Mouse (Mus musculus) cerebellum, postnatal 14 days (tissue): ENCODE data around the gene Ihh.
A peak's percentile ranks its signal among the peaks of the same experiment; 100 is the strongest.

Experiments used
- DNase-seq, 2 experiments: peaks; one replicate each; pipeline ENCODE4 v3.0.0; 2021; ENCODE audit warnings: mixed read lengths in 2 of 2

The Ihh gene

DNA sequence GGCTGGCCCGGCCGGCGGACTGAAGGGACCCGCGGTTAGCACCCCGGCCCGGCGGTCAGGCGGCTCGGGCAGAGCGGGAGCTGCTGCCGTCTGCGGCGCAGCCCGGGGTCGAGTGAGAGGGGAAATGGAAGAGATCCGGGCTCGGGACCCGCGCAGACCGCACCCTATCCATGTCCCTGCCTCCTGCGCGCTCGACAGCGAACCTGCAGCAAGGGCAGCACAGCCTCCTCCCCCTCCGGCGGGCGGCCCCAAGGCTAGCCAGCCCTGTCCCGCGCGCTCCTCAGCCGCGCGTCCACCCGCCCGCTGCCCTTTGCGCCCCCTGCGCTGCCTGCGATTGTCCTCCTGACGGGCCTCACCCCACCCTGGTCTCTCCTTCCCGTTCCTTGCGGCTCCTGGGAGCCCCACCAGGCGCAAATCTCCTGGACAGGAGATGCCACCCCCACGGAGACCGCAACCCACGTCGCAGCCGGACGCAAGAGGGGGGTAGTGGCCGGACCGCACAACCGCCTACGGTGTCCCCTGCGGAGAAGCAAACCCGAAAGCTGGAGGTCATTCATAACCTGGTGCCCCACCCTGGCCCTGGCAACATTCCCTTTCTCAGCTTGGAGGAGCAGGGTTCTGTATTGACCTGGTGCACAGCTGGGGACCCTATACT is at the start of gene Ihh:
Ihh (minus strand) TSS at position 117 of the 655 bp plus-strand sequence.
- DNase-seq = peak; percentile 8 to 20

DNA sequence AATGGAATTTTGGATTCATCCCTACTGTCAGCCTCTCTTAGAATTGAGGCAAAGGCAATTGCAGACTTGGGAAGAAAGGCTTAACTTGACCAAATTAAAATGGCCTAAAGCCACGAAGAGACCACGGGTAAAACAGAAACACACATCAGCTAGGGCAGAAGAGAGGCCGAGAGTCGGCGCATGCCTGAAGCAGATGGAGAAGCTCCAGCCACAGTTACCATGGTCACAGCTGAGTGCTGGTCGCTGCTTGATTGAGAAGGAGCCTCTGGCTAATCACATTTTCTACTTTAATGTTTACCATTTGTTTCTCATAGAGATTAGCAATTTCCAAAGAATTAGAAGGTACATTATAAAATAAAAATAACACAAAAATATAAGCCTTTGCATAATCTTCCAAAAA is 49.7 kb upstream of the Ihh start:
- peak in 1 of 2 experiments; percentile 10 for DNase-seq

DNA sequence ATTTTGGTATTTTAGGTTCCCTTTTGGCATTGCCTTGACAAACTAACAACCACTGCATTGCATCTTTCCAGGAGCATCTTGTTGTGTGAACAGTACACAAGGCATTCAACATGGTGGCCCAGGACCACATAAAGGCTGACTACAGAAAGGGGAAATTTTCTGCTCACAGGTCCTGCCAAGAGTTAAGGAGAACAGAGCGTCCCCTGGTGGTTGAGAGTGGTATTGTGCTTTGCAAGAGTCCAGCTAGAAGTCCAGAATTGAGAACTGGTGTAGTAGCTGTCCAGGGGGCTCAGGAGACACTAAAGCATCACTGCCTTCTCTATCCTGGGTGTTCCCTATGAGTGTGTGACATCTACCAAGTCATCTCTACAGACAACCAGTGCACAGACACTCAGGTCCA is 49.0 kb upstream of the Ihh start:
- DNase-seq = peak; percentile 26 to 61

DNA sequence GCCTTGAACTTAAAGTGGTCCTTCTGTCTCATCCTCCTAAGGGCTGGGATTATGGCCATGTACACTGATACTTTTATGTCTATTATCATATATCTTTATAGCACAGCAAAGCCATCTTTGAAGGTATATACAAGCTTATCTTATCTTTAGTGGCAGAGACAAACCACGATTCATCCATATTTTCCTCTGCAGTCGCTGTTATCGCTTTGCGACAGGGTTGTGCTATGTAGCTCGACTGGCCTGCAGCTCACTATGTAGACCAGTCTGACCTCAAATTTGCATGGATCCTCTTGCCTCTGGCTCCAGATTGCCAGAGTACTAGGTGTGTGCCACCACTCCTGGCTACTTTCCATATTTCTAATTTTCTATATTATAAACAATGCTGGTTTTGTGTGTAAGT is 47.7 kb upstream of the Ihh start:
- DNase-seq = no peak

DNA sequence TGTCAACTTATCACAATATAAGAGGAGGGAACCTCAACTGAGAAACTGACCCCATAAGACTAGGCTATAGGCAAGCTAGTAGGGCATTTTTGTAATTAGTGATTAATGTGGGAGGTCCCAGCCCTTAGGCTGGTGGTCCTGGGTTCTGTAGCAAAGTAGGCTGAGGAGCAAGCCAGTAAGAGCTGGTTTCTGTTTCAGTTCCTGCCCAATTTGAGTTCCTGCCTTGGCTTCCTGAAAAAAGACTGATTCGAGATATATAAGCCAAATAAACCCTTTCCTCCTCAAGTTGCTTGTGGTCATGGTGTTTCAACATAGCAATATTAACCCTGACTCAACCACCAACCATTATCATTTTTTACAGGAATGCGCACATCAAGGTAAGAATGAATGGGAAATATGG is 45.8 kb upstream of the Ihh start:
- DNase-seq = no peak

DNA sequence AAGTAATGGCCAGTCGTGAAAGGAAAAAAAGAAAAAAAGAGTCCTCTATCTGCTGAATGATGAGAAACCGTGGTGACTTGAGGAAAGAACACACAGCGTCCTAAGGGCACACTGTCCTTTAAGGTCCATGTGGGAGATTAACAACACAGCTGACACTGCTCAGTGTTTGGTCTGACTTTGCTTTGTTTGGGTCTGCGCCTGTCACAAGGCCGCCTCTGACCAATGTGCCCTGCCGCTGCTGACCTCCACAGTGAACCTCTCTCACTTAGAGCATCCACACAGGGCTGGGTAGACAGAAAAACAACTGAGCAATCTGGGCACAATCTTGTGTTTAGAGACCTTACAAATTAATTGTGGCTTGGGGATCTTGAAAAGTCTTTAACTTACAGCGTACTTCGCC is 25.5 kb upstream of the Ihh start:
- DNase-seq = no peak

DNA sequence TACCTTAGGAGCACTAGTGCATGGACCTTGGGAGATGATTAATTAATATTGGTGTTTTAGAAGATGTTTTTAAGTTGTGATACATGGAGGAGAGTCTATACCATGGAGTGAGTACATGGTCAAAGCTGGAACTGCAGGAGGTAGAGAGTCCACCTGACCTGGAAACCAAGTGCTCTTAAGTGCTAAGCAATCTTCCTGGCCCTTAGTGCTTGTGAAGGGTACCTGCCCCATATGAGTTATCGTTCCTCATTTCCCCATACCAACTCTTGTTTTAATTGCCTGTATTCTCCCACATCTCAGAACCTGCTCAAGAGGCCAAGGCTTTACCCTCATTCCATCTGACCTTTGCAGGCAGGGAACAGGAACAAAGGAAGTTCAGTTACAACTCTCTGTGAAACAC is 24.5 kb upstream of the Ihh start:
- DNase-seq = no peak

DNA sequence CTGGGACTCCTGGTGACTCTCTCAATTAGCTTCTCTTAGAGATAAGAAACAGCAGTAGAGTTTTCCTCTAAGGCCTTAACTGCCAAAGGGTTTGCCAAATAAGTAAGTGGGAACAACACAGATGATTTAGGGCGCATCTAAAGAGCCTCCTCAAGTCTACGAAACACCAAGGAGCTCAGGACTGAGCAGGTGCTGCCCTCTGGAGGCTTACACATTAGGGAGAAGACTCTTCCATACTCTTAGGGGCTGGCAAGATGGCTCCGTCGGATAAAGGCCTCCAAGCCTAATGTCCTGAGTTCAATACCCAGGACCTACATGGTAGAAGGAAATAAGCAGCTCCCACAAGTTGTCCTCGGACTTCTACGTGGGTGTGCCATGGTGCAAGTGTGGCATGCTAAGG is 22.1 kb upstream of the Ihh start:
- no peak for DNase-seq

DNA sequence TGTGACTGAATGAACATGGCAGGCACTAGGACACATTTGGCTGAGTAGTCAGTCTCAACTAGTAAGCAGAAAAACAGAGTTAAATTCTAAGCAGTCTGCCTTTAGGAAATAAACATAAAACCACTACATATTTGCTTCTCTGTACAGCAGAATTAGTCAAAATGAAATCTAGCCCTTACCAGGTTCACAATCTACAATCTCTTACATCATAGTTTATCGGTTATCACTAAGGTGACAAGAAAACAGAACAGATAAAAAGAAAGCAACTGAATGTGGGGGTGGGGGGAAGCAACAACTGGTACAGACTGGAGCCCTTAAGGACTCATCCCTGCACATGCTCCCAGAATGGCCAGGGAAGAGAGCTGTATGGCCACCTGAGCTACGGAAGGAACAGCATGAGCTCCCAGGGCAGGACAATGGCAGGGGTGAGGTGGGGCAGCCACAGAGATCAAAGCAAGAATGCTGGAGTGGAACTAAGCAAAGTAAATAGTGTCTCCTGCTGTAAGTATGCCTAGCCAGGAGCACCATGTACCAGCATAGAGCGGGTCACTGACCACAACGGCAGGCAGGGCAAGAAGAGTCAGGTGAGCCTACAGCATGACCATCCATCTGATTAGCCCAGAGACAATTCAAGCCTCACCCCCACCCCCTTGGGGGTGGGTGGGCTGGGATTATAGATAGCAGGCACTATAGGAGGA is 20.0 kb upstream of the Ihh start:
- DNase-seq = no peak

DNA sequence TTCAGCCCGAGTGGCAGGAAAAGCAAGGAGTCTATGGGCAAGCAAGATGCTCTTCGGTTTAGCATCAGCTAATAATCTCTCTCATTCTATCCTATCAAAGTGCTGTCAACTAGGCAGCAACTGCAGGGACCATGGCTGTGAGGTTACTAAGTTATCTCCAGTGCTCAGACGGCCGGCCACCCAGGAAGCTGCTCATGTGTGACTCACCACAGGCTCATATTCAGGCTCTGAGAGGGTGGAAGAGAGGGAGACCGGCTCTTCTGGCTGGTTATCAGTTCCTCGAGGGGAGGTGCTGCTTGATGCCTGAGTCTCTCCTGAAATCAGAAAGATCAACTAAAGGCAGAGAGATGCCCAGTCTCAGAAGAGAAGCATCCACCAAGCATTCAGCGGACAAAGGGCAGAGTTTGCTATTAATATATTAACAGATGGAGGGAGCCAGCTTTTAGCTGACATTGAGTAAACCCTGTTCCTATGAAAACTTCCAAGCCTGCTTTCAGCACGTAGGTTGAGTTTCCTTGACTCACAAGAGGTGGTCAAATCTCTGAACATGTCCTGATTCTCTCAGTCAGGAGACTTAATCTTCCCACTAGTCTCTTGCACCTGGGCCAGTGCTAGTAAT is 16.6 kb upstream of the Ihh start:
- DNase-seq = no peak

DNA sequence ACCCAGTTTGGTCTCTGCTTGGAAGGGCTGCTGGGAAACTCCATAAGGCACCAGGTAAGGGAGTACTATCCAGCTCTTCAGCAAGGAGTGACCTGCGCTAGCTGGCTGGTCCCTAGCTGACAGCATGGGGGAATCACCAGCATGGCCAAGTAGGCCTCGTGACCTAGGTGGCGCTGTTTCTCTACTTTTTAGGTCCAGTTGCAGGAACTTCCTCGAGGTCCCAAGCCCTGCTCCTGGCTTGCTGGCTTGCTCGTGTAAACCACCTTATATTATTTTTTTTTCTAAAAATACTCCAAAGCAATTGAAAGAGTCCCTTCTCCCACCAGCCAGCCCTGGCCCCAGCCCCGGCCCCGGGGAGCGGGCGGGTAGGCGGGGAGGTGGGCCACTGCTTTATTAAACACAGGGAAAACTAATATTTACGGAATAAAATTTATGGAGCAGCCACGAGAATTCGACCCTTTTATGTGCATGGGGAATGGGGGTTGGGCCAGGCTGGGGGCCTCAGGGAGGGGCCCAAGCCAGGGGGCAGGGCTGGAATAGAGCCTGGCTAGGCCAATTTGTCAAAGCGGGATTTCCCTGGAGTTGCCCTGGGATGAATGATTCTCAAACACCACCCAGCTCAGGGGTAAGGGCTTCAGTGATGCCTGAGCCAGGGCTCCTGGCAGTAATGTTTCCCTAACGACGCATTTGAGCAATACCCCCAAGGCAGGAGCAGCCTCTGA is 13.2 kb upstream of the Ihh start:
- peak; percentile 81 to 86 for DNase-seq

DNA sequence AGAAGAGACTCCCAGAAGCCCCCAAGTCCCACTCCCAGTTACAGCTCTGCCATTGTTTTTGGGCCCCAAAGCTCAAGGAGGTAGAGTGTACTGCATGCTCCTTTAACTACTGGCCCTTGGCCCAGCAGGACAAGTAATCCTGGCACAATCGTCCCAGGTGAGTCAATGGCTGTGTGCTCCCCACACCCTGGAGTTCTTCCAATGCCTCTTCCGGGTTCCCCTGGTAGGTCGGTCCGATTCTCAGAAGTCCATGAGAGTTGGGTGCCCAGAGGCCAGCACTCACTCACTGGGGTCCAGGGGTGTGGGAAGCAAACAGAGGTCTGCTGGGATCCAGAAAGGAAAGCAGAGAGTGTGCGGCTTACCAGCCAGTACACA is 11.4 kb upstream of the Ihh start:
- DNase-seq = no peak

DNA sequence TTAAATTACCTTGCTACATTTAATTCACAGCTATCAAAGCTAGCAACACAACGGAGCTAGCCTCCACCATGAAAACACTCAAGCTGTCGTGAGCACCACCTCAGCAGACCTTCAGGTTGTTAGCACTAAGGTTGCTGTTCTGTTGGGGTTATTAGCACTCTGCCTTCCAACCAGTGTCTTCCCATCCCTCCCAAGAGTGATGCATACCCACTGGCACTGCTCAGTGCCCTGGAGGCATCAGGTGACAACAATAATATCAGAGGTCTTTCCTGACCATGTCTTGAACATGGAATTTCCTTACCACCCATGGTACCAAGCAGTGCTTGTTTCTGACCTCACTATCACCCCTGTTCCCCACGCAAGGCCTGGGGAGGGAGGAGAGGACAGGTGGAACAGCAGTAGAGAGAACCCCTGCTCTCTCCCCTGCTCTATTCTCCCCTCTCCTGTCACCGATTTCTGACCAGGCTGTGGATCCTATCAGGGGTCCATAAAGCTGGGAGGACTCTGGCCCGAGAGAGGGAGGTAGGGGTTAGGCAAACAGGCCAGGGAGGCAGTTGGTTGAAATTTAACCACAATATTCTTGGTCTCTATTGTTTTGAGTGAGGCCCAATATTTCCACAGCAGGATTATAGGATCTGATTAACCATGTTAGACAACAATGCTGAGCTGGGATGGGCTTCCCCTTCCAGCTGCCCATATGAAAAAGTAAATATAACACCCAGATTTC is 10.8 kb upstream of the Ihh start:
- DNase-seq = no peak

DNA sequence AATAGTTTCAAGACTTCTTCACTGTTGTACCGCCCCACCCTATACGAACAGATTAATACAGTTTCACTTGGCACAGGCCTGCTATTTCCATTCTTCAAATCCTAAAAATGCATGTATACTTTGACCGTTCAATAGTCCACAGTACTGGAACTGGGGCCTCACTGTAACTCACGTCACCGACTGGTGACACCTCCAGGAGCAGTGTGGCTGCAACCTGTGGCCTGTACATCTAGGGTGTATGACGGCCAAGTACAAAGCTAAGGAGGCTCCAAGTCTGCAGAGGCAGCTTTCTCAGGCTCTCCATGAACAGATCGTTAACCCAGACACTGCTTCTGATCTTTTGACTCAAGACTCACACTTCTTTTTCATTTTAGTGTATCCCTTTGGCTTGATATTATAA is 10.2 kb upstream of the Ihh start:
- DNase-seq = no peak

DNA sequence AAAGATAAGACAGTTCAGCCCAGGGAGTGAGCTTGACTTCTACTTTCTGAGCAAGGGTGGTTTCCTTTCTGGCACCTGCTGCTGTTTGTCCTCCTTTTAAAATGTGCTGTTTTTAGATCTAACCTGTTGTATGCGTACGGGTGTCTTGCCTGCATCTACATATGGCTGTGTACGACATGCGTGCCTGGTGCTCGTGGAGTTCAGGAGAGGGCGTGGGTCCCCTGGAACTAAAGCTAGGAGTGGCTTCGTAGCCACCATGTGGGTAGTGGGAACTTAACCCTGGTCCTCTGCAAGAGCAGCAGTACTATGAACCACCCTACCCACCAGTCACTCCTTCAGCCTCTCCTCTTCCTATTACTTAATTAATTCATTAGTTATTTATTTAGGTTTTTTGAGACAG is 8.6 kb upstream of the Ihh start:
- no peak for DNase-seq

DNA sequence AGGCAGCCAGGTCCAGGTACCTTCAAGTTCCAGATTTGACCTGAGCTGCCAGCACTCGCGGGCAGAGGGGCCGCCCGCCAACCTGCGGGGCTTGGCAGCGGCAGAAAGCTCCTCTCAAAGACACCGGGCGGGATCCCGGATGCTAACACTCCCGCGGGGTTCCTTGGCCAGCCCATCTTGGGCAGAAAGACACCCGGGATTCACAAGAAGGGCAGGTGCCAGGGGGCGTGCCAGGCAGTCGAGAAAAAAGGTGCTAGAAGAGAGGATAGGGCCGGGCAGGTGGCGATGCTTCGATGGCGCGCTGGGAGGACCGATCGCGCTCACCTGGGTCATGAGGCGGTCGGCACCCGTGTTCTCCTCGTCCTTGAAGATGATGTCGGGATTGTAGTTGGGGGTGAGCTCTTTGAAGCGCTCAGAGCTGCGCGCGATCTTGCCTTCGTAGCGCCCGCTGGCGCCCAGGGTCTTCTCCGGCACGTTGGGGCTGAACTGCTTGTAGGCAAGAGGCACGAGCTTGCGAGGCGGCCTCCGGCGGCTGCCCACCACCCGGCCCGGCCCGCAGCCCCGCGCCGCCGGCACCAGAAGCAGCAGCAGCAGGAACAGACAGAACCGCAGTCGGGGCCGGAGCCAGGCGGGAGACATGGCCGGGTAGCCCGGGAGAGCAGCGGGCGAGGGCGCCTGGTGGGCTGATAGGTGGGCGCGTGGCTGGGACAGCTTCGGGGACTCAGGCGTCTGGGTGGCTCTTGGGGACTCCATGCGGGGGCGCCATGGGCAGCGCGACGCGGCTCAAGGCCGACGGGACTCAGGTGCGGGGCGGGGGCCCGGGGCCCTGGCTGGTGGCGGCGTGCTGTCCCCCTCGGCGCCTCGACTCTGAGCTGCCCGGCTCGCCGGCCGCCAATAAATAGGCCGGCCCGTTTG is 639 bp downstream of the Ihh start:
- peak; percentile 24 to 27 for DNase-seq

DNA sequence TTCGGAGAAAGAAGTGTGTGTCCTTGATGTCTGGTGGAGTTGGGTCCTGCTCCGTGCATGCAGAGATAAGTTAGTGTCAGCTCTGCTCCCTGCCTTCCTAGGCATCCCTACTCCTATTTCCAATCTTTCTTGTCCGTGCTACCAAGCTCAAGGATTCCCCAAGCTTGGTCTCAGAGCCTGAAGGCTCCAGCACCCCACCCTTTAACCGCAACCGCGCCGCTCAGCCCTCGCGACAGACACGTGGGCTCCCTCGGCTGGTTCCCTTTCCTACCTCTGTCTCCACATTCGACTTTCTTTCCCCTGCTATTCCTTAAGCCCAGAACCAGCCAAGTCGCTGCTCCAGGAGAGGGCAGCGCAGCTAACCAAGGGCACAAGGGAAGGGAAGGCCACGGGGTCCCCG is 1.4 kb downstream of the Ihh start:
- peak in 1 of 2 experiments; percentile 6 for DNase-seq

DNA sequence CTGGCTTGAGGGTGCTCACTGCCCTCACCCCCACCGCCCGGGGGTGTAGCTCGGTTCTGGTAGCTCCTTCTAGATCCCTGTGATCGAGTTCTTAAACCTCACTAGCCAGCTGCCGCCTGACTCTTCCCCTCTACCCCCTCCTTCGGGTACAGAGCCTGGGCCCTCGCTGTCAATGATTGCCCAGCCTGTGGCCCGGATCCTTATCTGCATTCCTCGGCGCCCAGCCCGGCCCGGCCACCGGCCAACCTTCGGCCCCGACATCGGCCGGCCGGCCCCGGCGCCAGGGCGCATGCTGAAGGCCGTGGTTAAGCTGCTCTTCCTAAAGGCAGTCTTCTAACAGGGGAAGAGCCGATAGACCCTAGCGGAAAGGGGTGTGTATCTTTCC is 1.8 kb downstream of the Ihh start:
- peak; percentile 37 to 38 for DNase-seq

DNA sequence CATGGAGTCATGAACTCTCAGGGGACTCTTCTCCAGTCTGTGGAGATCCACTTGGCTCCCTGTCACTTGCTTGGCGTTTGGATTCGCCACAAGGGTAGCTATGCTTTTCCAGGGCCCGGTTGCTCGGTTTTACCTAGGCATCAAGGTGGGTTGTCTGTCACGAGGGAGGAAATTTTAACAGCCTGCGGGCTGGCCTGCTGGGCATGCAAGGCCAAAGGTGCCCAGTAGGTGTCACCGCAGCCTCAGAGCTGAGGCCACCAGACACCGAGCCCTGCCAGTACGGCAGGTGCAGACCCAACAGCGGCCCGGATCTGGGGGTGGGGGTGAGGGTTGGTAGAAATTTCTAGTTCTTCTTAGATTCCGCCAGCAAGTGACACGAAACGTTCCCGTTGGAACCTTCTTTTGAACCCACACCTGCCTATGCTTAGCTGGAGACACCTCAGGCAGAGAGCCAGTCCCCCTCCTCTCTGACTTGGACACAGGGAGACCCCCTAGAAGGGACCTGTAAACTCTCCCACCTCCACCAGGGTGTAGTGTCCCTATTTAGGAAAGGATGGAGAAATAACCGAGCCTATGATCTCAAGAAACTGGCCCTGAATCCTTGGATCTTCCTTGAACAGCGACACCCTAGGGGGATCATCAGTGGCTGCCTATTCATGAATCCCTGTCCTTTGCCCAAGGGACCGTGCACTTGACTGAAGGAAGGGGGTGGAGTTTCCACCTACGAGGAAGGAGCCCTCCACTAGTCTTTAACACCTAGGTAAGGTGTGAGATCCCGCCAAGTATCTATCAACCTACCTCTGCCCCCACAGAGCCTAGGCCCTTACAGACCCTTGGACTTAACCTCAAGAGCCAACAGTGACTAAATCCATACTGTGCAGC is 2.4 kb downstream of the Ihh start:
- DNase-seq = peak; percentile 89 to 91

DNA sequence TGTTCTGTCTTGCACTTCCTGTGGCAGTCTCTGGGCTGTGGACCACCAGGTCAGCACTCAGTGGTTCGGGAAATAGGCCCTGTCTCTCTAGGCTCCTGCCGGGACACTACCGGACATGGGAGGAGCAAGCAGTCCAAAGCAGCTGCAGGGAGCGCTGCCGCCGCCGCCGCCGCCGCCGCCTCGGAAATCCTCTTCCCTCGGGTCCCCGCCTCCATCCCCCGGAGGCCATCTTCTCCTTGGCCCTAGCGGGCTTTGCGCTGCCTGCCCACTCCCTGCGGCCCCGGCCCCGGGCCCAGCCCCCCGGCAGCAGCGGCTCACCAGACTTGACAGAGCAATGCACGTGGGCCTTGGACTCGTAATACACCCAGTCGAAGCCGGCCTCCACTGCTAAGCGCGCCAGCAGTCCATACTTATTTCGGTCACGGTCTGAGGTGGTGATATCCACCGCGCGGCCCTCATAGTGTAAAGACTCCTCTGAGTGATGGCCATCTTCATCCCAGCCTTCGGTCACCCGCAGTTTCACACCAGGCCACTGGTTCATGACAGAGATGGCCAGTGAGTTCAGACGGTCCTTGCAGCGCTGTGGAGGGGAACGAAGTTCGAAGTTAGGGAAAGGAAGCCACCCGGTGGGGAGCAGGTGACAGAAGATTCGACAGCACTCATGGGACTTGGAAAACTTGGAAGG is 3.3 kb downstream of the Ihh start:
- DNase-seq = peak; percentile 19 to 22
